In the genomic region with DNA sequence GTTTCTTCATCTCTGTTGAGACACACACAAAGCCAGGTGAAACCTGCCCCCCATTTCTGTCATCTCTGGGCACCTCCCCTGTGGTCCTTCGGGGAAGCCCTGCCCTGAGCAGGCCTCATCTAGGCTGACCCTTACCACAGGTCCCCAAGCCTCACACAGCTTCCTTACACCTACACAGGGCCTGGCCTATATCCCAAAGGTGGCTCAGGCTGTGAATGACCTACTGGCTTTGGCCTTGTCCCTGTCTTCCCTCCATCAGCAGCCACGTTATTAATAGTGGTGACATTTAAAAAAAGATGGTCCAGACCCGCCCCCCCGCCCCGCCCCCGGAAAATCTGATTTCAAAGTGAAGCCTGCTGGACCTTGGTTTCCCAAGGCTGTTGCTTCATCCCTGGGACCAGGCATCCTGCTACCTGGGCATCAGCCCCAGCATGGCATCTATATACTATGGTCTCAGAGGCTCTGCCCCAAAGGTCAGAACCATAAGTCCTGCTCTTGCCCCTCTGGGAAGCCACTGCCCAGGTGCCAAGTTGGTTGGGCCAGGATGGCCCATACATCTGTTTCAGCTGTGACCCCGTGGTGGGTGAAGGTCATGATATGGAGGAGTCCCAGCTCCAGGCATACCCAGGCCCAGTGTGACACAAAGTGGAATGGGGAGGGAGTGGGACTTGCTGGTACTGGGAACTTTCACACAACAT, we compare ENCODE assay signal across 17 mouse cellular contexts. TPM values are rescaled to one million over a fixed set of nuclear protein-coding genes. Genes with fewer than 3 reads are reported as not detected.
"Had no signal": no experiment of that assay in that cellular context is flagged by ENCODE, and none has a peak within 500 bp of the region (broad histone marks: within the 10 kb centered on the region; RNA-seq: fewer than 3 reads in every experiment).

No protein-coding gene starts in this region.

- H3K4me3 ChIP-seq: liver, embryonic 15.5 days; midbrain, embryonic 13.5 days; stomach, embryonic 15.5 days had no signal

- H3K9ac ChIP-seq: liver, embryonic 15.5 days; stomach, embryonic 15.5 days had no signal

- H3K4me2 ChIP-seq: liver, embryonic 11.5 days; liver, embryonic 15.5 days; stomach, embryonic 15.5 days had no signal

- H3K9me3 ChIP-seq: liver, embryonic 15.5 days; midbrain, embryonic 13.5 days; stomach, embryonic 15.5 days had no signal

- H3K36me3 ChIP-seq: liver, embryonic 15.5 days; midbrain, embryonic 13.5 days; stomach, embryonic 15.5 days had no signal

- ATAC-seq: lung, postnatal 0 days; midbrain, embryonic 13.5 days had no signal

- H3K27me3 ChIP-seq: liver, embryonic 15.5 days; stomach, embryonic 15.5 days had no signal

- H3K27ac ChIP-seq: liver, embryonic 15.5 days; stomach, embryonic 15.5 days had no signal

- DNase-seq: kidney, postnatal 25 days; layer of hippocampus, adult 9-11 months; lung, adult 2 months; lung, postnatal 36 days; right cerebral cortex, postnatal 14 days; thymus, adult 2 months; thymus, postnatal 25 days had no signal

RNA-seq across cellular contexts. Expression of a gene that starts 39.4 kb away (rescaled TPM):
- total RNA-seq: left cerebral cortex, postnatal 36 days; megakaryocyte progenitor cell, adult 5-6 weeks; midbrain, postnatal 0 days had no signal
- polyA plus RNA-seq: midbrain, embryonic 13.5 days; testis, adult 2 months had no signal

RNA-seq across cellular contexts. Expression of a gene that starts 42.3 kb away (rescaled TPM):
- total RNA-seq: left cerebral cortex, postnatal 36 days; megakaryocyte progenitor cell, adult 5-6 weeks had no signal
- polyA plus RNA-seq: midbrain, embryonic 13.5 days; neural tube, embryonic 14.5 days had no signal

RNA-seq across cellular contexts. Expression of a gene that starts 46.0 kb away (rescaled TPM):
- total RNA-seq: megakaryocyte progenitor cell, adult 5-6 weeks had no signal
- polyA plus RNA-seq: liver, embryonic 11.5 days; liver, embryonic 15.5 days had no signal
